Comparison of ENCODE assay signal across 13 mouse cellular contexts in genomic region chr15:99283456-99283855, GRCm38 (mm10). TPM values are rescaled to one million over a fixed set of nuclear protein-coding genes. Genes with fewer than 3 reads are reported as not detected.
A peak's percentile ranks its signal among the peaks of the same experiment; 100 is the strongest.
DNase-seq lines count a peak whose midpoint lies in the region; ATAC-seq and TF ChIP-seq lines count a peak whose summit lies in the region.
"Had no signal": no experiment of that assay in that cellular context is flagged by ENCODE, and none has a peak within 500 bp of the region (broad histone marks: within the 10 kb centered on the region; RNA-seq: fewer than 3 reads in every experiment).

No protein-coding gene starts in this region.

- peak; percentile 36 for TF ChIP-seq CTCF in left cerebral cortex, adult 2 months (IDR thresholded peaks at IDR 0.05)
- 0 out of 2 replicates have a peak, but pooled peaks have one; percentile 23 for TF ChIP-seq CTCF in G1E (IDR thresholded peaks at IDR 0.05; ENCODE audit: low read depth, low read length)

- H3K4me1 ChIP-seq in G1E (ENCODE audit: insufficient read depth, low read depth, low read length), result peaks cover 14% of the 10 kb centered on the region
- H3K4me1 ChIP-seq: embryonic facial prominence, embryonic 15.5 days had no signal

- H3K36me3 ChIP-seq in G1E (replicated peaks), result no peaks in the 10 kb centered on the region
- H3K36me3 ChIP-seq: embryonic facial prominence, embryonic 15.5 days had no signal

- intact Hi-C loops in left cerebral cortex, adult 2 months (cut with DNase I), result no loop called here

- no peak for DNase-seq in left cerebral cortex, adult 2 months (ENCODE audit: extremely low spot score in 1 of 2, low spot score in 2 of 2)
- no peak for DNase-seq in left cerebral cortex, adult 9 months (ENCODE audit: low spot score in 2 of 2)
- peak; percentile 34 for DNase-seq in CD4-positive helper T cell, adult 2 months (ENCODE audit: low read depth, low spot score)
- no peak for DNase-seq in G1E (ENCODE audit: low spot score)
- DNase-seq in lung, postnatal 36 days, result peak; percentile 25
- no peak for DNase-seq in layer of hippocampus, postnatal 14 days (ENCODE audit: low spot score in 2 of 2)
- DNase-seq: adrenal gland, adult 8-10 months; cerebellum, adult 11-12 months; kidney, adult 11 months; layer of hippocampus, postnatal 36 days had no signal

- no peak overlapping the region for H3K27ac ChIP-seq in left cerebral cortex, adult 2 months
- H3K27ac ChIP-seq: embryonic facial prominence, embryonic 15.5 days had no signal

- H3K27me3 ChIP-seq in G1E (ENCODE audit: insufficient read depth, low read length), result peaks cover 28% of the 10 kb centered on the region
- H3K27me3 ChIP-seq: embryonic facial prominence, embryonic 15.5 days had no signal

- no peak for ATAC-seq in G1E (ENCODE audit: extremely low read depth, insufficient number of reproducible peaks, low FRiP score, poor library complexity, severe bottlenecking)
- ATAC-seq in megakaryocyte, adult 5-6 weeks (ENCODE audit: poor library complexity, severe bottlenecking), result no peak

- no peak overlapping the region for H3K4me3 ChIP-seq in left cerebral cortex, adult 2 months
- no peak overlapping the region for H3K4me3 ChIP-seq in G1E (ENCODE audit: low read depth, low read length)
- H3K4me3 ChIP-seq: embryonic facial prominence, embryonic 15.5 days had no signal

- no peaks in the 10 kb centered on the region for H3K9me3 ChIP-seq in G1E (replicated peaks)
- H3K9me3 ChIP-seq: embryonic facial prominence, embryonic 15.5 days had no signal

RNA-seq across cellular contexts. Expression of gene Prpf40b, which starts 11.4 kb away (rescaled TPM):
- total RNA-seq in left cerebral cortex, adult 2 months (2021), result 100 to 1,000 TPM; 111 to 119 TPM
- total RNA-seq in G1E (2014; fragmentation: Nextera tagmentation) (39.1 and 39.5 TPM in 2 replicates), G1E (2017) (10.1 and 13.1 TPM in 2 replicates)
- polyA plus RNA-seq in G1E (2012), result 47.2 and 53.8 TPM in 2 replicates
- 100 to 1,000 TPM in 1 of 2 experiments, 10 to 100 TPM in 1; 92.8 to 103 TPM for total RNA-seq in layer of hippocampus, postnatal 14 days (2021)
- total RNA-seq in megakaryocyte, adult 5-6 weeks (2015), result 0.27 and 0.89 TPM in 2 replicates
- 0.12 and 1.1 TPM in 2 replicates for total RNA-seq in megakaryocyte, adult 5-6 weeks (2017)

RNA-seq across cellular contexts. Expression of gene Fam186b, which starts 12.2 kb away (rescaled TPM):
- total RNA-seq in left cerebral cortex, adult 2 months (2021), result 1 to 10 TPM; 1.3 to 1.8 TPM
- not detected in 2 replicates for total RNA-seq in G1E (2014; fragmentation: Nextera tagmentation)
- 0.12 TPM in 1 of 2 replicates, not detected in the other for total RNA-seq in G1E (2017)
- polyA plus RNA-seq in G1E (2012), result not detected in 2 replicates
- 1 to 10 TPM; 1.5 to 1.7 TPM for total RNA-seq in layer of hippocampus, postnatal 14 days (2021)
- total RNA-seq in megakaryocyte, adult 5-6 weeks (2015), result not detected in 2 replicates
- total RNA-seq in megakaryocyte, adult 5-6 weeks (2017), result not detected in 2 replicates
- polyA plus RNA-seq: heart, embryonic 14.5 days had no signal

RNA-seq across cellular contexts. Expression of gene Mcrs1, which starts 31.7 kb away (rescaled TPM):
- 10 to 100 TPM; 77.3 to 81.0 TPM for total RNA-seq in left cerebral cortex, adult 2 months (2021)
- 29.8 and 39.4 TPM in 2 replicates for total RNA-seq in G1E (2014; fragmentation: Nextera tagmentation)
- total RNA-seq in G1E (2017), result 45.7 and 60.1 TPM in 2 replicates
- 75.9 and 83.4 TPM in 2 replicates for polyA plus RNA-seq in G1E (2012)
- 10 to 100 TPM; 80.1 to 84.3 TPM for total RNA-seq in layer of hippocampus, postnatal 14 days (2021)
- 30.6 and 38.3 TPM in 2 replicates for total RNA-seq in megakaryocyte, adult 5-6 weeks (2015)
- 29.4 and 30.4 TPM in 2 replicates for total RNA-seq in megakaryocyte, adult 5-6 weeks (2017)

RNA-seq across cellular contexts. Expression of gene Kcnh3, which starts 58.8 kb away (rescaled TPM):
- 100 to 1,000 TPM; 174 to 180 TPM for total RNA-seq in left cerebral cortex, adult 2 months (2021)
- total RNA-seq in G1E (2014; fragmentation: Nextera tagmentation) (not detected in 2 replicates), G1E (2017) (0.05 TPM in 1 of 2 replicates, not detected in the other)
- polyA plus RNA-seq in G1E (2012), result not detected in 2 replicates
- total RNA-seq in layer of hippocampus, postnatal 14 days (2021), result 10 to 100 TPM; 71.6 to 78.7 TPM
- total RNA-seq in megakaryocyte, adult 5-6 weeks (2015), result not detected in 2 replicates
- not detected in 2 replicates for total RNA-seq in megakaryocyte, adult 5-6 weeks (2017)

Comparison
In these comparisons a context has a peak if more than half of its experiments do, and no peak if none do; other contexts are left out.
1. DNase-seq: peak in CD4-positive helper T cell, adult 2 months (single experiment) and lung, postnatal 36 days (single experiment); none in left cerebral cortex, adult 2 months (0 of 2), left cerebral cortex, adult 9 months (0 of 2), G1E (single experiment) and layer of hippocampus, postnatal 14 days (0 of 2).
2. RNA of gene Prpf40b, which starts 11.4 kb away (total RNA-seq): 111 to 119 TPM in left cerebral cortex, adult 2 months, 92.8 to 103 TPM in layer of hippocampus, postnatal 14 days and 10.1 to 39.5 TPM in G1E; 0.12 to 1.1 TPM in megakaryocyte, adult 5-6 weeks; every median in the first group is over 4 times any median in the second.